Mouse (Mus musculus): ENCODE measurements around the gene Olfr323. TPM values are rescaled to one million over a fixed set of nuclear protein-coding genes. Genes with fewer than 3 reads are reported as not detected.

Olfr323 gene
- not detected for total RNA-seq (2021)
- long read RNA-seq, experiment 1, result 0 reads
- long read RNA-seq, experiment 2, result 0 reads

DNA sequence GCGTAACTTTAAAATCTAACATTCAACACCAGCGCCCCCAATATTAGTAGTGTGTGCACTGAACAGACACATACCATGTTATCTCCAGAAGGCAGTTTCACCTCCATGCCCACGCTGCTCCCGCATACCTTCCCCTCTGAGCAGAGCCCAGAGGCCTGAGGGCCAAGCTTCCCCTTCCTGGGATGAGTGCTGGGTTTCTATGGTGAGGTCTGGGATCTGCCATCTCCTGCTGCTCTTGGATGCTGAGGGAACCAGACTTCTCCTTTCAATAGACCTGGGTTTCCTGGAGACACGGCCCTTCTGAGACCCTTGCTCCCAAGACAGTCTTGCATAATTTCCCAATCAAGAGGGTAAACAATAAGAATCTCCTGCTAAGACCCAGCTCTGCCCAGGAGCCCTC lies at the start of gene Olfr323:
Olfr323 (minus strand) TSS at position 101 of the 400 bp plus-strand sequence.
- no peak for DNase-seq

DNA sequence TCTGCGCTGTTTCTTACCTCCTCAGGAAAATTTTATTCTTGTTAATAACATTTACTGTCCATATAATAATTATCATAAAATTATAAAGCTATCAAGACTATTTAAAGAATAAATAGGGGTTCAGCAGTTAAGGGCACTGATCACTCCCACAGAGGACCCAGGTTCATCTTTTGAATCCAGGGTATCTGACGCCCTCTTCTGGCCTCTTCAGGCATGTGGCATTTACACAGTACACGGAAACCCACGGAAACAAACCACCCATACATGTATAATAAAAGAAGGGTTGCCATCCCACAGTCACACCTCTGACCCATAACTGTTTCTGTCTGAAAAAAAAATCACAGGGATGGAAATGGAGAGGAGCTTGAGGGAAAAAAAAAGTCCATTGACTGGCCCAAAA lies 41.5 kb upstream of the Olfr323 start:
- DNase-seq, result no peak

DNA sequence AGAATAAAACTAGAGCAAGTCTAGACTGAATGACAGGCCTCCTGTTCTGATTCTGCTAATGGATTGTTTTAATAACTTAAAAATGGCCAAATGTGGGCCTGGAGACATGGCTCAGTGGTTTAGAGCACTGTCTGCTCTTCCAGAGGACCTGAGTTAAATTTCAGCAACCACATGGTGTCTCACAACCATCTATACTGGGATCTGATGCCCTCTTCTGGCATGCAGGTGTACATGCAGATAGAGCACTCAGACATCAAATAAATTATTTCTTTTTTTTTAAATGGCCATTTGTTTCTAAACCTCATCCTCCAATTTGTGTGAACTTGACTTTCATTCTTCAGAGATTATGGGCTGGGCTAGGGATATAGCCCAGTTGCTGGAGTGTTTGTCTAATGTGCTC lies 39.0 kb upstream of the Olfr323 start:
- DNase-seq, result no peak

DNA sequence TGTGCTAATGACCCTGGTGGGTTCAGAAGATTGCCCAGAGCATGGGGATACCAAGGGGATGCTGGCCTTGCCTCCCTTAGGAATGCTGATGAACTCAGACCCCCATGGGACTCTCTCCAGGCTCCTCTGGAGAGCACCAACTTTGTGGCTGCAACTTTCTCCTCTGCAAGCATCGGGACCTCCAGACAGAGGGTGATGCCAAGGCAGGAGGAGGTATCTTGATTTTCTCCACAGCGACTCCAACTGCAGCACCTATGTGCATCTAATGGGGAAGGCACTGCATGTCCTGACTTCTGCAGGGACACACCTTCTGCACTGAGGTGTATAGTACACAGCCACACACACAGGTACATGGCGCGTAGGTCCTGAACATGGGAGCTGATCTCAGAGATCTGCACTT lies 28.3 kb upstream of the Olfr323 start, which contains the start of gene Olfr322:
Olfr322 (plus strand) TSS at position 187 of the 400 bp plus-strand sequence.
- no peak for DNase-seq

DNA sequence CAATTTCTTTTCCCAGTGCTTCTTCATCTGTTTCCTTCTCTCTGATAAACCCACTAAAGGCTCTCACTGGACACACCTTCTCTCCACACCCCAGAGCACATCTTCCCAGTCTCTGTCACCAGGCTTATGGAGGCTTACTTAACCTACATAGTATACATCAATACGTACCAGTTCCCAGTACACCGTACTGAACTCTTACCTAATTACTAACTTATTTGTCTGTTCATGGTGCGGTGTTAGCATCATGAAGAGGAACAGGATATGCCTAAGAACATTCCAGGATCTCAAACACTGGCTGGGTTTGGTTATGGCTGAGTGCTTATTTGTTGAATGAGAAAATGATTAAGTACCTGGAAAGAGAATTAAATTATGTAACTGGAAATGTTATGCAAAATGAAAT lies 24.9 kb upstream of the Olfr323 start:
- no peak for DNase-seq

DNA sequence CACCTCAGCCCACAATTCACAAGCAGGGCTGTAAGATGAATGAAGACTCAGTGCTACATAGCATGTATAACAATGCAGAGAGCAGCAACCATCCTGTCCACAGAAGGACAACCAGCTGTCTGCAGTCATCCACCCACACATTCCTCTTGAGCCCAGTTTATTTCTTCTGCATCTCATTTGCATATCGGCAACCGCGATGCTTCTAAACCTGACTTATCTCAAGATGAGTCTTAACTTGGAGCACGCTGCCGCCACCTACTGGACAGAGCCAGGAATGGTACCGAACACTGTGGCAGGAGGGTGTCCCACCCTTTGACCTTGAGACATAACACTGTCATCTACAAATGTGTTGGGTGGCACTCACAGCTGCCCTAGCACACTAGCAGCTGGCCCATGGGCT lies 13.0 kb upstream of the Olfr323 start:
- peak; percentile 10 for DNase-seq

DNA sequence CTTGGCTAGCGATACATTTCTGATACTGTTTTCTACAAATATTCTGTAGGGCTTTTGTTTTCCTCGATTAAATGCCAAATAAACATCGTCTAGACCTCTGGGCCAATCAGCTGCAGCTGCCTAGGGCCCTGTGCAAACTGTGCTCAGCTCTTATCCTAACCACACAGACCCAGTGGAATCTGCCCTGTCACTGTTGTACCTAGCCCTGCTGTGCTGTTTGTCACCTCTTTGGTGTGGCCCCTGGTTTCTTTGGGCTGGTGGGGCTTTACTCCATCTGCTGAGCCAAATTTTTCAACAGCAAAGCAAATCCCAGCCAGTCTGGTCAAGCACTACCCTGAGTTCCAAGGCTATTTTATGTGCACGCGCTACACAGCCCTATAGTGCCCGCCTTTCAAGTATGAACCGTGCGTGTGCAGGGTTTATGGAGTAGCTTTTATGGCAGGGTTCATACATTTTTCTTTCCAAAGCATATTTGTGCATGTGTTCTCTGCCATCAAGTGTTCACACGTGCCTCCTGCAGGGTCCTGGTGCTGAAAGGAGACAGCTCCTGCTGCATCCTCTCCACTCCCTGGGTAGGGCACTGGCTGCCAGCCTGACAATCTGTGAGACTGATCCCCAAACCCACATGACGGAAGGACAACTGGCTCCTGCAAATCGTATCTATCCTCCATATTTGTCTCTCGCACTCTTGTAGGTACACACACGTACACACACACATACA lies 11.5 kb upstream of the Olfr323 start:
- DNase-seq, result no peak

DNA sequence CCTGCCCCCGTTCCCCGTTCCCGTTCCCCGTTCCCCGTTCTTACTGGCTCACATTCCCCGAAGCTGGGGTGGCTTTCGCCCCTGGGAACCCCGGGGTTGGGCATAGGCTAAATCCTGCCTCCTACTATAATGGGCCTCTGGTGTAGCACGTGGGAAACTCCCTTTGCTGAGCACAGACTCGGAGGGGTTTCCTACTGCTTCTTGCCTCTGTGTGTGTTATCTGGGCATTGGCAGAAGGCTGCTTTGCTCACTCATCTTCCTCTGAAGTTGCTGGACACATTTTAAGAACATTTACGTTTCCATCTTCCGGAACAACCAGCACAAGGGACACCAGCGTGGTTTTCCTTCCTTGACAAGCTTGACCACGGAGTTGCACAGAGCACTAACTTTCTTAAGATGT lies 10.8 kb upstream of the Olfr323 start:
- no peak for DNase-seq

DNA sequence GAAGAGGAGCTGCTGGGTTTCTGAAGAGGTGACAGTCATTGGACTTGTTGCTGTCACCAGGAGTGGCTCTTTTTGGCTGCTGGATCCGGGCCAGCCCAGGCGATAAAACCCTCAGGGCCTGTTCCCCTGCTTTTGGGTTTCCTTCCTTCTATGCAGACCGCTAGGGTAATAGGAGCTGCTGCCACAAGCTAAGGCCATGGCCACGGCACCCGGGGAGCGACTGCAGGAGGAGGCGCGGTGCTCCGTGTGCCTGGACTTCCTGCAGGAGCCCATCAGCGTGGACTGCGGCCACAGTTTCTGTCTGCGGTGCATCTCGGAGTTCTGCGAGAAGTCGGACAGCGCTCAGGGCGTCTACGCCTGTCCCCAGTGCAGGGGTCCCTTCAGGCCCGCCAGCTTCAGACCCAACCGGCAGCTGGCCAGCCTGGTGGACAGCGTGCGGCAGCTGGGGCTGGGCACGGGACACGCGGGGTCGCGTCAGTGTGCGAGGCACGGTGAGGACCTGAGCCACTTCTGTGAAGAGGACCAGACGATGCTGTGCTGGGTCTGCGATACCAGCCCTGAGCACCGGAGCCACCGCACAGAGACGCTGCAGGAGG lies 10.1 kb upstream of the Olfr323 start, which contains the start of gene Trim58:
Trim58 (plus strand) TSS at position 194 of the 596 bp plus-strand sequence.
- DNase-seq, result peak; percentile 20

DNA sequence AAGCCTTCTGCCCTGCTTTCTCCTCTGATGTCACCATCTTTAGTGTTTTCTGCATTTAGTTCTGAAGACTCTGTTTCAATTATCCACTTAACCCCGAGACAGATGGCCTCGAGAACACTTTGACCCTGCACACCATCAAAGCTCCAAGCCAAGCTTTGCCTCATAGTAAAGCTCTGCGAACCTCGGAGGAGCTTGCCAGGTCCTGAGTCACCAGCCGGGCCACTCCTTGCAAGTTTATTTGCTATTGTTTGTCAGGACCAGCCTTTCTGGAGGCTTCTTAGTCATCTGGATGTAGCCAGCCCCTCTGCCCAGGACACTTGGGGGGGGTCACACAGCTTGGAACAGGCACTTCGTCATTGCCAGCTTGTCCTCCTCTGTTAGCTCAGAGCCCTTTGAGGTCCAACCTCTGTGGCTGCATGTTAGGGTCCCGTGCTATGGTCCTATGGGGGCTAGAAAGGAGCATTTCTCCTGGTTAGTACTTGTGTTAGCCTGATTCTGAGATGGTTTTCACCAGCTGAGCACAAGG lies 7.9 kb upstream of the Olfr323 start:
- peak; percentile 47 for DNase-seq

DNA sequence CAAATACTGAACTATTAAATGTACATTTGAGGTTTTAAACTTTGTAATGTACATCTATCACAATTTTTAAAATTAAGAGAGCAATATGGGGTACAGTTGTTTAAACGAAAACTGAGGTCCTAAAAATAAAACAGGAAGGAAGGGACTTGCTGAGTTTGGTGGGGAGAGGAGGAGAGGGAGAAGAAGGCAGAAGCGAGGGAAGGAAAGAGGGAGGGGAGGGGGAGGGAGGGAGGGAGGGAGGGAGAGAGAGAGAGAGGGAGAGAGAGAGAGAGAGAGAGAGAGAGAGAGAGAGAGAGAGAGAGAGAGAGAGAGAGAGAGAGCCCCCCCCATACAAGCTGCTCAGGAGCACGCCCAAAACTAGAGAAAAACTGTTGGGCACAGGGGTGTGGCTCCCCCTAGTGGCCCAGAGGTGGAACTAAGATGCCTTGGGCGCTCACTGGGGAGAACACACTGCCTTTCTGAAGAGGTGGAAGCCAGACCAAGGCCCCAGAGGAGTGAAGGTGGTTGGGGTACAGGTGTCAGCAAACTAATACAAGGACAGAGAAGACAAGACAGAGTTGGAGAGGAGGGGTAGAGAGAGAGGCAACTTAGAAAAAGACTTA lies 6.2 kb upstream of the Olfr323 start:
- DNase-seq, result peak; percentile 67

DNA sequence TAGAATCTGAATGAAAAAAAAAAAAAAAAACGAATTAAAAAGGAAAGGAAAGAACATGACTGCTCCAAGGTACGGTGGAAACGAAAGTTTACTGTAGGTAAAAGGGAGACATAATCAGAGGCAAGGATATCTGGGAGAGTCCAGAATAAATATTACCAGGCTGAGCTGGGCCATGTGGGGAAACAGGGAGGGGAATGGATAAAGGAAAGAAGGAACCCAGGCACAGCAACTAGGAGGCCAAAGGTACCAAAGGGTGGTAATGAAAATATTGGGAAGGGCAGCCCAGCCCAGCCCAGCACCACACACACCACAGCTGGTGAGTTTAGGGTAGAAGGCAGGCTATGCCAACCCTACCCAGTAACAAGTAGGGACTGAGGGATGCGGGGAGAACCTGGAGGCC lies 4.6 kb upstream of the Olfr323 start:
- DNase-seq, result no peak

DNA sequence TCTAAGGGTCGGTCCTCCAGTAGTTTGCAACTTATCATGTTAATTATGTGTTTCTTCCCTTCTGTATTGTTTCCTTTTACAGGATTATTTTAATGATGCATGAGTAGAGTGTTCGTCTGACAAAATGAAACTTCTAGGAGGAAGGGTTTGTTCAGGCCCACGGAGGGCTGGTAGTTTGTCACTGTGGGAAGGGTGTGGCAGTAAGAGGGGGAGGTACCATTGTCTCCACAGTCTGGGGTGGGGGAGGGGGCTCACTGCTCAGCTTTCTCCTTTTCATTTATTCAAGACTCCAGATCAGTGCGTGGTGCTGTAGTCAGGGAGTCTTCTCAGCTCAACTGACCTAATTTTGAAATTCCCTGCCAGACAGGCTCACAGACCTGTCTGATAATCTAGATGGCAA lies 4.2 kb downstream of the Olfr323 start:
- DNase-seq, result no peak

DNA sequence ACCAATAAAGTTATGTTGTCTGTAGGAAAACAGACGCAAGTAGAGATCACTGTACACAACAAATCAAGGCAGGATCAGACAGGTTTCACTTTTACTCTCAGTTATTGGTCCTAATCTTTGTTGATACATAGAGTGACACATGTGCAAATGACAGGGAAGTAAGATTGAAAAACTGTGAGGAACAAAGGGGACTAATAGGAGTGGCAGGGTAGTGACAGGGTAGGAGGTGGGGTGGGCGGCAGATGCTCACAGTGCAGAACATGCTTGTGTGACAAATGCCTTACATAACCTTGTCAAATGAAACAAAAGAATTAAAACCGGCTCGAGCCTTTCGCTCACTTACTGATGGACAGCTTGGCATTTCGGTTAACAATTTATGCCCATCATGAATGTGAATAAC lies 11.5 kb downstream of the Olfr323 start:
- no peak for DNase-seq

DNA sequence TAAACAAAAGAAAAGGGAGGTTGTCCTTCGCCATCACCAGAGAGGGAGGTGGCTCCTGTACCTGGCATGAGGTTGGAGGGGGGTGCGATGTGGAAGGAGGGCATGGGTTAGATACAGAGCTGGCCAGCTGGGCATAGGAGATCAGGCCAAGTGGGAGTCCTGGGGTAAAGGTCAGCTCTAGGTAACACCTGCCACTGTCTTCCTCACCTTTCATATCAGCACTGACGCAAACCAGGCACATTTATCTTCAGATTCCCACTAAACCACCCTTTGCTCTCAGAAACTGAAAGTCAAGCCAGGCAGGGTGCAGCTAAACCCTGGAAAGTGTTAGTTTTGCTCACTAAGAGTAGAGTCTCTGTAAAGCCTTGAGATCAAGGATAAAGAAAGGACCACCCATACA lies 11.9 kb downstream of the Olfr323 start:
- no peak for DNase-seq

DNA sequence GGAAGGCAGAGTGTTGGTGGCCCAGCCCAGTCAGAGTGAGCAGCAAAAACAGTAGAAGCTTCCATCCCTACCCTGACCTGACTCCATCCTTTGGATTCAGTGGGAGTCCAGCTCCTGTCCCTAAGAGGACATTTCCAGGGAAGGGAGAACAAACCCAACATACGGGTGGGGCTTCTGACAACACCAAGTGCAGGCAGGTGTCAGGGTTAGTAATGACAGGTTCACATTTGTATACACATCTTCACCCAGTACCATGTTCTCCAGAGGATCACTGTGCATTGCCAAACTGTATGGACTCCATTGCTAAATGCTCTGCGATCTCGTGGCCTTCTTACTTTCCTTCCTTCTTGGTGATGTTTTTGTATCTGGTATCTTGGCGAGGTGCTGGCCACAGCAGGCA lies 14.3 kb downstream of the Olfr323 start, which contains the start of gene 2210407C18Rik:
2210407C18Rik (minus strand) TSS at position 101 of the 400 bp plus-strand sequence.
- no peak for DNase-seq

DNA sequence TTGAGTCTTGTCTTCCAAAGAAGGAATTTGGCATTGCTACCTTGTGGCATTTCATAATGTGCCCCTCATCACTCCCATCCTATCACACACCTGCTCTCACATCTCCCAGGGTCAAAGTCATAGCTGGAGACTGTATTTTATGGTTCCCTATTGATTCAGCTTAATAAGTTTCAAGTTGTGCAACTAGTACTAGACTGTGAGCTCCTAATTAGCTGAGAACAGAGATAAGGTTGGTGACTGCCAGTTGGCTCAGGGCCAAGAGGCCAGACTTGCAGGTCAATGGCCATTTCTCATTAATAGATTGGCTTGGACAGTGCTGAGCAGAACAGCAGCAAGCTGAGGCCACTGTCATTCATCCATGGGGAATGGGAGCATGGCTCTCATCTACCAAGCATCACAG lies 15.8 kb downstream of the Olfr323 start:
- no peak for DNase-seq

DNA sequence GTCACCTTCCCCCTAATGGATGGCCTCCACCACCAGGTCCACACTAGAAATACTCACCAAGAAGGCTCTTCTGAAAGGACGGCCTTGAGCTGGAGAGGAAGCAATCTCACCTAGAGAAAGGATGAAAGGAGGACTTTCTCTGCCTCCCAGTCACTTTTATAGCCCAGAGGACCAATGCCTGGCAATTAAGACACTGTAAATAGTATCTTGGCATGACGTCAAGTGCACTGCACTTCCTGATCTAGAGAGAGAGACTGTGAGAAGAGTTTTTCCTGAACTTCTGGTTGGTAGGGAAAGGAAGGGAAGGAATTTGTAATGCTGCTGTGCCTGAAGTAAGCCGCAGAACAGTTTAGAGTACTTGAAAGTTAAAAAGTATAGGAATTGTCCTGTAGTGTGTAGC lies 16.9 kb downstream of the Olfr323 start:
- DNase-seq, result no peak

DNA sequence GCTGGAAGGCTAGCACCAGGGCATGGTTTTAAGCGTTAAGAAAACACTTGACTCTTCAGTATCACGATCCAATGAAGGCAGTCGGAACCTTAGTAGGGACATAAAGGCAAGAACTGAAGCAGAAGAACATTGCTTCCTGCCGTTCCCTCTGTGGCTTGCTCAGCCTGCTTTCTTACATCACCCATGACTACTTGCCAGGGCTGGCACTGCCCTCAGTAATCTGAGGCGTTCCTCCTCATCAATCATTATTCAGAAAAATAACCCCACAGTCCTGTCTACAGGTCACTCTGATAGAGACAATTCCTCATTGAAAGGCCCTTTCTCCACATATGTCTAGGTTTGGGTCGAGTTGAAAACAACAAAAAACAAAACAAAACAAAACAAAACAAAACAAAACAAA lies 23.3 kb downstream of the Olfr323 start:
- no peak for DNase-seq

DNA sequence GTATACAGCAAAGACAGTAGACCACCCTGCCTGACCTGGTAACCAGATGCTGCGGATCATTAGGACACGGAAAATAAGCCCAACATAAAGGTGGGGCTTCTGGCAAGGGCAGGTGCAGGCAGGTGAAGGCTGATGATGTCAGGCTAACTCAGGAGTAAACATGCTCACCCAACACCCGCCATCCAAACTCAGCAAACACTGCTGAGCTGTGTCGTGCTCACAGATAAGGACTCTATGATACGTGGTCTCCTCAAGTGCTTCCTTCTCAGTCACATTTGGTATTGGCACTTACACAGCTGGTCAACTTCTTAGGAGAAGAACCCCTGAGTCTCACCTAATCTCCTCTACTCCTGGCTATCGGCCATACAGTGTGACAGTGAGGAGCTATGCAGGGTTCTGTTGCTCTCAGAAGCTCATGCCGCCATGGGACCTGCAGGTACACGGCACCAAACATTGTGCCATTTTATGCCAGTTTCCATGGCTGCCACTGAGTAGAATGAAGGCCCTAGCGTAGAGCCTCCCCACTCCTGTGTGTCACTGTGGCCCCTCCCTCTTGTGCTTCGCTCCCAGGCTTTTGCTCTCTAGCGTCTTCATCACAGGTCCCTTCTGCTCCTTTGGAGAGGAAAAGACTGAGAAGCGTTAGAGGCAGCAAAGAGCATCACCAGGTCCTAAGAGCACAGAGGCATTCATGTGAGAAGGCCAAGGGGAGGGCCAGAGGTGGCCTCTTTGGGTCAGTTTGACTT lies 24.0 kb downstream of the Olfr323 start:
- no peak for DNase-seq

DNA sequence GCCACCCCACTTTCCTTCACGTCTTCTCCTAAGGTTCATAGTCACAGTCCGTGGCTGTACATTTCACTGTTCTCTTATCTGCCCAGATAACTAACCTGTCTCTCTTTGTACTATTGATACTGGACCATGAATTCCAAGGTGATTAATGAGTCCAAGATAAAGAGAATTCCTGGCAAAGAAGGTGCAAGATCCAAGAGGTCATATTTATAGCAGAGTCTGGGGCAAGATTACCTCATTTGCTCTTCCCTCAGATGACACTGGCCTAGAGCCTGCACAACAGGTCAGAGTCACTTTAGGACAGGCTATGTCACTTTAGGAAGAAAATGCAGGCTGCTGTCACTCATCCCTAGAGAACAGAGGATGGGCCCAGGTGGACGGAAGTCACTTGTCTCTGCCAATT lies 25.1 kb downstream of the Olfr323 start:
- no peak for DNase-seq

DNA sequence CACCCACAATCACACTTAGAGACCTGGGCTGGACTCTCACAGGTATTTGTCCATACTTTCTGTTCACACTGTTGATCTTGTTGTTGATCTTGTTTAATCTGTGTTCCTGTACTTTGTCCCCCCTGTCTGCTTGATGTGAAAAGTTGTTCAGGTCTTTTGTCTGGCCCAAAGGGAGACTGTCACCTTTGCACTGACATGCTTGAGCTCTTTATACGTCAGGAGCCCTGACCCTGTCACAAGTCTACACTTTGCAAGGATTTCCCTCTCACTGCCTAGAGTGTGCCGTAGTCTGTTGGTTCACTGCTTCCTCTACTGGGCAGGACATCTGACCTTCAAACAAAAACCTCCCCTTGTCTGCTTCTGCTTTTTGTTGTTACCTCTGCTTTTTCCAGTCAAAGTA lies 25.6 kb downstream of the Olfr323 start:
- no peak for DNase-seq

Measured in adrenal gland, postnatal 10 days (tissue).